Mouse (Mus musculus) T-helper 2 cell (primary cell): ENCODE results near the gene Bud13.

ENCODE experiments used
- in situ Hi-C: fragments of 300-600 bp; cut with MboI, MseI; formaldehyde crosslinking; loops from one replicate; pipeline ENCODE4 v1.15.1; 2025; ENCODE audit warnings: high pct_unique_total_duplicates

The Bud13 gene

GRCm38 (mm10) chr9:46337331-46337730 is 54.5 kb downstream of the Bud13 start:
- in situ Hi-C loops = no loop called here

DNA sequence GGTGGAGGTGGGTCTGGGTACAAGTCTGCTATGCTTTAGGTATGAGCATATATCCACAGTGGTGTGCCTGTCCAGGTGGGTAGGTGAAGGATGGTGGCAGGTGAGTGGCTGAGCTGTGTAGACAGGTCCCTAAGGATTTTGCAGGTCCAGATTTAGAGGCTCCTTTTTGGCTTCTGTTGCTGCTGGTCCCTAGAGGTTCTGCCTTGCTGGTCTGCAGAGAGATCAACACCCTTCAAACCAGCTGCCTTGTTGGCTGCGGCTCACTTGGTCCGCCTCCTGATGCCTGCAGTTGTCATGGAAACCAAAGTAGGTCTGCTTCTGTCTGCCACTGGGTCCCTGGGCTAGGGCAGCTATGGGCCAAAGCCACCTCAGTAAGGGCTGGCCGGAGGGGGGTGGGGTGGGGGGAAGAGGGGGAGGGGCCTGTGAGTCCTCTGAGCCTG is 55.1 kb downstream of the Bud13 start:
- in situ Hi-C loops = no loop called here

- in situ Hi-C loops = no loop called here
Measured at GRCm38 (mm10) chr9:46338384-46338783, 55.6 kb downstream of the Bud13 start.

DNA sequence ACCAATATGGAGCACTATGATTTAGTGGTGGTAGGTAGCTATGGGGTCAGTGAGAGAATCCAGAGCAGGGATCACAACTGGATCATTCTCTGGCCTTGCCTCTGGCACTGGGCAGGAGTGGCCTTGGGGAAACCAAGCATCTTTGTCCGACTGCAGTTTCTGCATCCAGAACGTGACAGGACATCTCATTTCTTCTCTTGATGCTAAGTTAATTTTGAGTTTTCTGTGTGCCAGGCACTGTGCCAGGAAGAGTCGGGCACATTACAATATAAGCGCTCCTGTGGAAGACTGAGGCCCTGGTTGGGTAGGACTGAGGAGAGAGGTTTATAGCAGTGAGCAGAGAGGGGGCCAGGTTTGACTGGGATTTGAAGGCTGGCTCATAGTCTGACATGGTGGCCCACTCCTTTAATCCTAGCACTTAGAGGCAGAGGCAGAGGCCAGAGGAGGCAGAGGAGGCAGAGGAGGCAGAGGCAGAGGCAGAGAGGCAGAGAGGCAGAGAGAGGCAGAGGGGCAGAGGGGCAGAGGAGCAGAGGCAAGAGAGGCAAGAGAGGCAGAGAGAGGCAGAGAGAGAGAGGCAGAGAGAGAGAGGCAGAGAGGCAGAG is 56.3 kb downstream of the Bud13 start:
- in situ Hi-C loops = no loop called here

DNA sequence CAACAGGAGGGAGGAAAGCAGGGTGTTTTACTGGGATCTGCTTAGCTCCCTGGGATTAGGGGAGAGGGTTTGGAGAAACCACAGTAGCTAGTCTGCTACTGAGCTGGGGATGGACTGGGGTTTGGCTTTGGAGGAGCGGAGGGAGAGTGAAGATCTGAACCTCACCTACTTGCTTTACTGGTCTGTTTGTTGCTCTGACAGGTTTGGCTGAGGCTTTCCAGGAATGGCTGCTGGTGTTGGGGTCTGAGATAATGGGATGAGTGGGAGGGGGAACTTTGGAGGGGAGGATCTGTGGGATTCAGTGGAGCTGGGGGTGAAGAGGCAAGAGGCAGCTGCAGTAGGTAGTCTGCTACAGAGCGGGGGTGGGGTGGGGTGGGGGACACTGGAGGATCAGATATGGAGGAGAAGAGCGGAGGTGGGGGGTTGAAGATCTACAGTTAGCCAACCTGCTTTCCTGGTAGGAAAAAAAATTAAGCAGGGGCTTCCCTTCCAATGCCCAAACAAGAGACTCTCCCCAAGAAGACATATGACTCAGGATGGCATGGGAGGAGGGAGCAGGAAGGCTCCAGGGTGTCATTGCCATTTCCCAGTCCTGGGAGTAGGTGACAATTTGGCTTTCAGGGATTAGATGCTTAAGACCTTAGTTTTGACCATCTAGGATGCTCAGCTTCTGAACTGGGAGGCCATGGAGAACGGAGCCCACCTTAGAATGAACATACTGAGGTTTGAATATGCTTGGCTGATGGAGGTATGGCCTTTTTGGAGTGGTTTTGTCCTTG is 63.3 kb downstream of the Bud13 start:
- in situ Hi-C loops = no loop called here
